ENCODE assay signal across 17 mouse cellular contexts in the genomic region with DNA sequence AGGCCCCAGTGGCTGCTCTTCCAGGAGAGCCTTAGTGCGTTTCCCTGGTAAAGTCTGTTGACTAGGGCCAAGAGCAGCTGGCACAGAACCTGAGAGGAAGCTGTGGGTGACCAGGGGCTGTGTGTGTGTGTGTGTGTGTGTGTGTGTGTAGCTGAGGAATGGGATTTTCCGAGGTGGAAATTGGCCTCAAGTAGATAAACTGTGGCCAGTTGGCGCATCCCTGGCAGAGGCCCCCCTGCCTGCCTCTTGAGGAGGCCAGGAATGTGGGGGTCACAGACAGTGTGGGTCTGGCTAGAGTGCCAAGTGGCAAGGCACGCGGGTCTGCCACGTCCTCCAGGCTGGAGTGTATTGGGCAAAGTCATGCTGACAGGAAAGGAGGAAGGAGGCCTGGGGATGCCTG. TPM values are rescaled to one million over a fixed set of nuclear protein-coding genes. Genes with fewer than 3 reads are reported as not detected.
DNase-seq lines count a peak whose midpoint lies in the region; ATAC-seq and TF ChIP-seq lines count a peak whose summit lies in the region.
"Had no signal": no experiment of that assay in that cellular context is flagged by ENCODE, and none has a peak within 500 bp of the region (broad histone marks: within the 10 kb centered on the region; RNA-seq: fewer than 3 reads in every experiment).

No protein-coding gene starts in this region.

- 0 out of 2 replicates have a peak, but pooled peaks have one; percentile 37 for ATAC-seq in heart, embryonic 12.5 days (ENCODE audit: insufficient number of reproducible peaks, low FRiP score)
- peak; percentile 30 for ATAC-seq in lung, postnatal 0 days
- ATAC-seq in embryonic facial prominence, embryonic 14.5 days (ENCODE audit: low read depth) = no peak
- ATAC-seq: forebrain, embryonic 13.5 days had no signal

- H3K9me3 ChIP-seq in heart, embryonic 12.5 days (replicated peaks) = no peaks in the 10 kb centered on the region
- H3K9me3 ChIP-seq in lung, postnatal 0 days (ENCODE audit: low read length) = no peaks in the 10 kb centered on the region
- H3K9me3 ChIP-seq in embryonic facial prominence, embryonic 14.5 days (ENCODE audit: control insufficient read depth, low read length) = no peaks in the 10 kb centered on the region
- H3K9me3 ChIP-seq: embryonic facial prominence, embryonic 15.5 days; forebrain, embryonic 13.5 days; heart, embryonic 10.5 days; hindbrain, embryonic 15.5 days; limb, embryonic 13.5 days; neural tube, embryonic 15.5 days had no signal

- H3K27me3 ChIP-seq in heart, embryonic 12.5 days (replicated peaks) = peaks cover 33% of the 10 kb centered on the region
- H3K27me3 ChIP-seq in lung, postnatal 0 days (replicated peaks; ENCODE audit: insufficient read depth, low read length) = no peaks in the 10 kb centered on the region
- H3K27me3 ChIP-seq in embryonic facial prominence, embryonic 14.5 days (replicated peaks; ENCODE audit: control insufficient read depth, insufficient read depth, low read length) = no peaks in the 10 kb centered on the region
- H3K27me3 ChIP-seq: embryonic facial prominence, embryonic 15.5 days; forebrain, embryonic 13.5 days; hindbrain, embryonic 15.5 days; neural tube, embryonic 15.5 days had no signal

- H3K36me3 ChIP-seq in heart, embryonic 12.5 days = peaks cover 12% of the 10 kb centered on the region; the same call in 1 of the 2 replicates
- H3K36me3 ChIP-seq in lung, postnatal 0 days (ENCODE audit: insufficient read depth, low read length) = peaks cover 8% of the 10 kb centered on the region
- H3K36me3 ChIP-seq in embryonic facial prominence, embryonic 14.5 days (ENCODE audit: control insufficient read depth, insufficient read depth, low read length) = peaks cover 50% of the 10 kb centered on the region
- H3K36me3 ChIP-seq: heart, embryonic 10.5 days; hindbrain, embryonic 15.5 days; neural tube, embryonic 15.5 days had no signal

- WGBS in heart, embryonic 12.5 days = 41% methylated on average over 6 of the region's 6 CpGs
- WGBS in lung, postnatal 0 days = 22% methylated on average over 6 of the region's 6 CpGs
- WGBS in embryonic facial prominence, embryonic 14.5 days = 50% methylated on average over 6 of the region's 6 CpGs

- no peak for TF ChIP-seq CTCF in lung, postnatal 0 days (IDR thresholded peaks at IDR 0.05)

- DNase-seq in heart, postnatal 4 days = no peak
- peak; percentile 47 for DNase-seq in kidney, postnatal 10 days
- no peak for DNase-seq in kidney, adult 11 months
- DNase-seq in lung, postnatal 0 days (ENCODE audit: low spot score) = no peak
- DNase-seq in lung, postnatal 14 days = no peak
- peak; percentile 16 for DNase-seq in embryonic facial prominence, embryonic 14.5 days (ENCODE audit: low spot score)
- no peak for DNase-seq in thymus, postnatal 14 days
- DNase-seq: cerebellum, postnatal 36 days; right cerebral cortex, postnatal 4 days had no signal

- H3K4me1 ChIP-seq in heart, embryonic 12.5 days (replicated peaks) = peaks cover 5% of the 10 kb centered on the region; the same call in 1 of the 2 replicates
- H3K4me1 ChIP-seq in lung, postnatal 0 days (ENCODE audit: insufficient read depth, low read depth, low read length) = no peaks in the 10 kb centered on the region
- no peaks in the 10 kb centered on the region for H3K4me1 ChIP-seq in embryonic facial prominence, embryonic 14.5 days (ENCODE audit: control insufficient read depth, insufficient read depth, low read length)
- H3K4me1 ChIP-seq: embryonic facial prominence, embryonic 15.5 days; forebrain, embryonic 13.5 days; hindbrain, embryonic 15.5 days; limb, embryonic 13.5 days; neural tube, embryonic 15.5 days had no signal

- H3K4me3 ChIP-seq in heart, embryonic 12.5 days = no peak overlapping the region
- H3K4me3 ChIP-seq in lung, postnatal 0 days (ENCODE audit: low read depth, low read length) = no peak overlapping the region
- H3K4me3 ChIP-seq in embryonic facial prominence, embryonic 14.5 days (ENCODE audit: low read depth, low read length) = no peak overlapping the region
- H3K4me3 ChIP-seq: embryonic facial prominence, embryonic 15.5 days; forebrain, embryonic 13.5 days; heart, embryonic 10.5 days; hindbrain, embryonic 15.5 days; left cerebral cortex, adult 2 months; limb, embryonic 13.5 days; neural tube, embryonic 15.5 days had no signal

- no peak for TF ChIP-seq EP300 in lung, postnatal 0 days (IDR thresholded peaks at IDR 0.05)

- H3K9ac ChIP-seq in heart, embryonic 12.5 days = no peak overlapping the region
- H3K9ac ChIP-seq in lung, postnatal 0 days (replicated peaks; ENCODE audit: low read depth) = no peak overlapping the region
- no peak overlapping the region for H3K9ac ChIP-seq in embryonic facial prominence, embryonic 14.5 days (ENCODE audit: low read depth, low read length)
- H3K9ac ChIP-seq: embryonic facial prominence, embryonic 15.5 days; forebrain, embryonic 13.5 days; hindbrain, embryonic 15.5 days; limb, embryonic 13.5 days; neural tube, embryonic 15.5 days had no signal

- no peak overlapping the region for H3K4me2 ChIP-seq in heart, embryonic 12.5 days
- no peak overlapping the region for H3K4me2 ChIP-seq in lung, postnatal 0 days (replicated peaks; ENCODE audit: low read depth, low read length)
- H3K4me2 ChIP-seq in embryonic facial prominence, embryonic 14.5 days (ENCODE audit: low read depth, low read length) = no peak overlapping the region
- H3K4me2 ChIP-seq: embryonic facial prominence, embryonic 15.5 days; forebrain, embryonic 13.5 days; hindbrain, embryonic 15.5 days; limb, embryonic 13.5 days; neural tube, embryonic 15.5 days had no signal

- H3K27ac ChIP-seq in heart, embryonic 12.5 days (ENCODE audit: poor library complexity, severe bottlenecking) = no peak overlapping the region
- no peak overlapping the region for H3K27ac ChIP-seq in lung, postnatal 0 days (ENCODE audit: low read length)
- H3K27ac ChIP-seq in embryonic facial prominence, embryonic 14.5 days (replicated peaks; ENCODE audit: low read depth, low read length) = no peak overlapping the region
- H3K27ac ChIP-seq: embryonic facial prominence, embryonic 15.5 days; forebrain, embryonic 13.5 days; heart, embryonic 10.5 days; hindbrain, embryonic 15.5 days; left cerebral cortex, adult 2 months; limb, embryonic 13.5 days; neural tube, embryonic 15.5 days had no signal

RNA-seq across cellular contexts. Expression of a gene that starts 20.9 kb away (rescaled TPM):
- 3.4 and 4.4 TPM in 2 replicates for polyA plus RNA-seq in heart, embryonic 12.5 days (2016; fragmentation: Nextera tagmentation; extraction: Ambion mirVana)
- 10 to 100 TPM; 13.5 to 14.9 TPM for total RNA-seq in heart, postnatal 4 days (2021)
- polyA plus RNA-seq in lung, postnatal 0 days (2015; fragmentation: Nextera tagmentation; extraction: Ambion mirVana) = 7.2 and 10.2 TPM in 2 replicates
- 6.2 and 8.5 TPM in 2 replicates for polyA plus RNA-seq in embryonic facial prominence, embryonic 14.5 days (2014; fragmentation: Nextera tagmentation; extraction: Ambion mirVana)

RNA-seq across cellular contexts. Expression of a gene that starts 37.8 kb away (rescaled TPM):
- polyA plus RNA-seq in heart, embryonic 12.5 days (2016; fragmentation: Nextera tagmentation; extraction: Ambion mirVana) = 147 and 150 TPM in 2 replicates
- 1,000 to 10,000 TPM in 1 of 2 experiments, 100 to 1,000 TPM in 1; 932 to 1,129 TPM for total RNA-seq in heart, postnatal 4 days (2021)
- polyA plus RNA-seq in lung, postnatal 0 days (2015; fragmentation: Nextera tagmentation; extraction: Ambion mirVana) = 1,769 and 1,865 TPM in 2 replicates
- 152 and 188 TPM in 2 replicates for polyA plus RNA-seq in embryonic facial prominence, embryonic 14.5 days (2014; fragmentation: Nextera tagmentation; extraction: Ambion mirVana)

Comparison
In these comparisons a context has a peak if more than half of its experiments do, and no peak if none do; other contexts are left out.
1. DNase-seq: peak in kidney, postnatal 10 days (single experiment) and embryonic facial prominence, embryonic 14.5 days (single experiment); none in heart, postnatal 4 days (single experiment), kidney, adult 11 months (single experiment), lung, postnatal 0 days (single experiment), lung, postnatal 14 days (single experiment) and thymus, postnatal 14 days (single experiment).